In genomic region chr15:3445285-3445909, GRCm38 (mm10) we compare ENCODE assay signal across 25 mouse cellular contexts.
DNase-seq lines count a peak whose midpoint lies in the region; ATAC-seq lines count a peak whose summit lies in the region.
"Had no signal": no experiment of that assay in that cellular context is flagged by ENCODE, and none has a peak within 500 bp of the region (broad histone marks: within the 10 kb centered on the region; RNA-seq: fewer than 3 reads in every experiment).

No protein-coding gene starts in this region.

- H3K9me3 ChIP-seq in stomach, embryonic 15.5 days: no peaks in the 10 kb centered on the region
- H3K9me3 ChIP-seq in midbrain, embryonic 15.5 days: no peaks in the 10 kb centered on the region
- H3K9me3 ChIP-seq: embryonic facial prominence, embryonic 12.5 days; embryonic facial prominence, embryonic 15.5 days; forebrain, embryonic 12.5 days; forebrain, embryonic 15.5 days; heart, embryonic 12.5 days; heart, embryonic 15.5 days; hindbrain, embryonic 10.5 days; hindbrain, embryonic 13.5 days had no signal

- no peaks in the 10 kb centered on the region for H3K36me3 ChIP-seq in stomach, embryonic 15.5 days
- no peaks in the 10 kb centered on the region for H3K36me3 ChIP-seq in midbrain, embryonic 15.5 days (replicated peaks)
- H3K36me3 ChIP-seq: embryonic facial prominence, embryonic 12.5 days; embryonic facial prominence, embryonic 15.5 days; forebrain, embryonic 12.5 days; forebrain, embryonic 15.5 days; heart, embryonic 12.5 days; heart, embryonic 15.5 days; hindbrain, embryonic 10.5 days; hindbrain, embryonic 13.5 days had no signal

- H3K27ac ChIP-seq in stomach, embryonic 15.5 days: peak overlapping the region; percentile 37; the same call in 1 of the 2 replicates
- H3K27ac ChIP-seq in midbrain, embryonic 15.5 days: no peak overlapping the region
- H3K27ac ChIP-seq: embryonic facial prominence, embryonic 12.5 days; embryonic facial prominence, embryonic 15.5 days; forebrain, embryonic 12.5 days; forebrain, embryonic 15.5 days; heart, embryonic 15.5 days; hindbrain, embryonic 10.5 days; hindbrain, embryonic 13.5 days had no signal

- H3K4me2 ChIP-seq in stomach, embryonic 15.5 days: no peak overlapping the region
- H3K4me2 ChIP-seq in midbrain, embryonic 15.5 days: no peak overlapping the region
- H3K4me2 ChIP-seq: embryonic facial prominence, embryonic 12.5 days; embryonic facial prominence, embryonic 15.5 days; forebrain, embryonic 12.5 days; forebrain, embryonic 15.5 days; heart, embryonic 12.5 days; heart, embryonic 15.5 days; hindbrain, embryonic 13.5 days had no signal

- no peak overlapping the region for H3K4me3 ChIP-seq in stomach, embryonic 15.5 days (replicated peaks)
- H3K4me3 ChIP-seq in midbrain, embryonic 15.5 days: no peak overlapping the region
- H3K4me3 ChIP-seq: embryonic facial prominence, embryonic 12.5 days; embryonic facial prominence, embryonic 15.5 days; forebrain, embryonic 12.5 days; forebrain, embryonic 15.5 days; heart, embryonic 12.5 days; heart, embryonic 15.5 days; hindbrain, embryonic 10.5 days; hindbrain, embryonic 13.5 days had no signal

- peak; percentile 73 for ATAC-seq in stomach, embryonic 15.5 days (ENCODE audit: insufficient read depth, low FRiP score, low read depth)
- ATAC-seq in midbrain, embryonic 15.5 days (replicated peaks): no peak
- ATAC-seq in erythroid progenitor cell, adult 5-6 weeks (replicated peaks; ENCODE audit: low FRiP score, poor library complexity, severe bottlenecking): no peak
- ATAC-seq: CD4-positive, CD25-positive, alpha-beta regulatory T cell, adult 4 months; forebrain, embryonic 15.5 days; hindbrain, embryonic 16.5 days had no signal

- no peak overlapping the region for H3K9ac ChIP-seq in stomach, embryonic 15.5 days
- no peak overlapping the region for H3K9ac ChIP-seq in midbrain, embryonic 15.5 days
- H3K9ac ChIP-seq: embryonic facial prominence, embryonic 12.5 days; embryonic facial prominence, embryonic 15.5 days; forebrain, embryonic 12.5 days; forebrain, embryonic 15.5 days; heart, embryonic 12.5 days; heart, embryonic 15.5 days; hindbrain, embryonic 13.5 days had no signal

- WGBS in stomach, embryonic 15.5 days: 63% methylated on average over 7 of the region's 7 CpGs
- WGBS in midbrain, embryonic 15.5 days: 70% methylated on average over 7 of the region's 7 CpGs

- H3K4me1 ChIP-seq in stomach, embryonic 15.5 days: no peaks in the 10 kb centered on the region
- H3K4me1 ChIP-seq in midbrain, embryonic 15.5 days: no peaks in the 10 kb centered on the region
- H3K4me1 ChIP-seq: embryonic facial prominence, embryonic 12.5 days; embryonic facial prominence, embryonic 15.5 days; forebrain, embryonic 12.5 days; forebrain, embryonic 15.5 days; hindbrain, embryonic 10.5 days; hindbrain, embryonic 13.5 days had no signal

- no peaks in the 10 kb centered on the region for H3K27me3 ChIP-seq in stomach, embryonic 15.5 days (replicated peaks)
- no peaks in the 10 kb centered on the region for H3K27me3 ChIP-seq in midbrain, embryonic 15.5 days (replicated peaks)
- H3K27me3 ChIP-seq: embryonic facial prominence, embryonic 12.5 days; embryonic facial prominence, embryonic 15.5 days; forebrain, embryonic 12.5 days; forebrain, embryonic 15.5 days; heart, embryonic 12.5 days; heart, embryonic 15.5 days; hindbrain, embryonic 13.5 days had no signal

- DNase-seq in R1 (ENCODE audit: low read depth, low spot score): peak; percentile 7
- peak; percentile 4 for DNase-seq in ZHBTc4 (ENCODE audit: low read depth, low spot score)
- DNase-seq in layer of hippocampus, adult 9-11 months: no peak
- DNase-seq: adrenal gland, postnatal 14 days; cerebellum, adult 11 months; cerebellum, adult 2 months; cerebellum, adult 9-11 months; cerebellum, postnatal 25 days; gastrocnemius, postnatal 25 days; heart, adult 18-20 months; heart, postnatal 10 days; heart, postnatal 36 days had no signal
